Mouse (Mus musculus) hindbrain, embryonic 11.5 days (tissue): Measurements from ENCODE around the gene Mlh3. TPM values are rescaled to one million over a fixed set of nuclear protein-coding genes. Genes with fewer than 3 reads are reported as not detected.

ENCODE experiments used
- ATAC-seq: fragments of 200-750 bp; cut with Nextera tagmentation; 2 replicates; pipeline ENCODE4 v1.8.0; 2017; ENCODE audit warnings: mild to moderate bottlenecking, moderate TSS enrichment, moderate library complexity; ENCODE audit not compliant: low FRiP score
- DNase-seq: peaks from one replicate; pipeline ENCODE4 v3.0.0-alpha.2; 2015; ENCODE audit warnings: low spot score
- H3K27ac ChIP-seq: fragments of 300-500 bp; sonication (generic); 2 replicates; pipeline ENCODE4 v1.5.1; 2014; ENCODE audit warnings: mild to moderate bottlenecking, low read depth, low read length
- H3K27me3 ChIP-seq: fragments of 300-500 bp; sonication (generic); 2 replicates; pipeline ENCODE4 v1.6.1; 2014; ENCODE audit warnings: mild to moderate bottlenecking, low read length, moderate library complexity, mixed read lengths; ENCODE audit not compliant: control insufficient read depth, insufficient read depth
- H3K36me3 ChIP-seq: fragments of 300-500 bp; sonication (generic); 2 replicates; pipeline ENCODE4 v1.6.1; 2014; ENCODE audit warnings: mild to moderate bottlenecking, low read length, moderate library complexity, mixed read lengths; ENCODE audit not compliant: control insufficient read depth, insufficient read depth
- H3K4me1 ChIP-seq: fragments of 300-500 bp; sonication (generic); replicated peaks from 2 replicates; pipeline ENCODE4 v1.6.1; 2014; ENCODE audit warnings: low read length, mixed read lengths; ENCODE audit not compliant: control insufficient read depth, insufficient read depth
- H3K4me2 ChIP-seq: fragments of 300-500 bp; sonication (generic); replicated peaks from 2 replicates; pipeline ENCODE4 v1.6.1; 2014; ENCODE audit warnings: mild to moderate bottlenecking, low read depth, low read length
- H3K4me3 ChIP-seq: fragments of 300-500 bp; sonication (generic); 2 replicates; pipeline ENCODE4 v1.5.1; 2014; ENCODE audit warnings: low read depth, low read length
- H3K9ac ChIP-seq: fragments of 300-500 bp; sonication (generic); 2 replicates; pipeline ENCODE4 v1.6.1; 2014; ENCODE audit warnings: low read depth, low read length
- H3K9me3 ChIP-seq: fragments of 300-500 bp; sonication (generic); 2 replicates; pipeline ENCODE4 v1.6.1; 2016; ENCODE audit warnings: low read length; ENCODE audit not compliant: control insufficient read depth
- WGBS: fragments of 180-500 bp; shearing (Covaris S2); extraction: QIAGEN DNeasy Blood & Tissue Kit; methylation state at CpG from one replicate; pipeline ENCODE4 v1.1.7; 2014; 5-methylcytosine and 5-hydroxymethylcytosine counted together
- polyA plus RNA-seq: library from polyadenylated mRNA; unstranded; fragments of >200 nt; fragmentation: Nextera tagmentation; extraction: Ambion mirVana; gene quantifications from 2 replicates; pipeline ENCODE4 v1.2.1, GENCODE M21; 2014

Gene Mlh3
- polyA plus RNA-seq, 1 experiment from 2014 or later: 8.4 TPM

DNA sequence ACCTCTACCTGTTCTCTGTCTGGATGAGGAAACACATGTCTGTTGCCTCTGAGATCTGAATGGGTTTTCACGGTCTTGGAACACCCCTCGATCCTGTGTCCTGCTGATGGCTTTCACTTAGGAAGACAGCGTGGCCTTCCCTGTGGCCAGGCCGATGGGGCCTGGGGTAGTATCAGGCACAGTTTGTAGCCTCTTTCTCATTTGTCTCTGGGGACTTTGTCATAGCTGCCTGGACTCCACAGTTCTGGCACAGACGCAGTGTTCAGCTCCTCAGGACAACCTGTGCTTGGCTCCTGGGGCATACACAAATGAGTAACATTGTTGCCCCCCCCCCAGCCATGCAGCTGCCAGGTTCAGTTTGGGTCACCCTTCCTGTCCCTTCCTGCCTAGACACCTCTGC lies 75.3 kb downstream of the Mlh3 start:
- DNase-seq (no peak), ATAC-seq (no peak)
- WGBS: 86% methylated on average over 5 of the region's 5 CpGs
- Histone ChIP-seq H3K9me3 (no peaks in the 10 kb centered on the region), H3K9ac (no peak overlapping the region), H3K4me2 (no peak overlapping the region), H3K36me3 (no peaks in the 10 kb centered on the region), H3K4me1 (0 out of 2 replicates have a peak, but pooled peaks cover 2% of the 10 kb centered on the region), H3K27me3 (0 out of 2 replicates have a peak, but pooled peaks cover 2% of the 10 kb centered on the region), H3K4me3 (no peak overlapping the region), H3K27ac (no peak overlapping the region)

- no peak overlapping the region for H3K9ac ChIP-seq
- H3K4me3 ChIP-seq: no peak overlapping the region
- DNase-seq (no peak), ATAC-seq (no peak)
- H3K27ac ChIP-seq: no peak overlapping the region
- H3K4me2 ChIP-seq: no peak overlapping the region
- H3K9me3 ChIP-seq: no peaks in the 10 kb centered on the region
- H3K4me1 ChIP-seq: 0 out of 2 replicates have a peak, but pooled peaks cover 2% of the 10 kb centered on the region
- H3K27me3 ChIP-seq: 0 out of 2 replicates have a peak, but pooled peaks cover 2% of the 10 kb centered on the region
- H3K36me3 ChIP-seq: no peaks in the 10 kb centered on the region
- 82% methylated on average over 4 of the region's 4 CpGs for WGBS
These were observed 75.8 kb downstream of the Mlh3 start for GRCm38 (mm10) chr12:85194623-85195018.

- Histone ChIP-seq H3K4me1 (0 out of 2 replicates have a peak, but pooled peaks cover 2% of the 10 kb centered on the region), H3K9ac (no peak overlapping the region), H3K4me3 (no peak overlapping the region), H3K27ac (no peak overlapping the region), H3K27me3 (no peaks in the 10 kb centered on the region), H3K36me3 (no peaks in the 10 kb centered on the region), H3K4me2 (no peak overlapping the region), H3K9me3 (no peaks in the 10 kb centered on the region)
- ATAC-seq (no peak), DNase-seq (no peak)
- WGBS: 92% methylated on average over 11 of the region's 11 CpGs
These were observed 76.3 kb downstream of the Mlh3 start for GRCm38 (mm10) chr12:85193923-85194622.

- no peaks in the 10 kb centered on the region for H3K27me3 ChIP-seq
- H3K9ac ChIP-seq: no peak overlapping the region
- 75% methylated on average over 10 of the region's 10 CpGs for WGBS
- no peak overlapping the region for H3K27ac ChIP-seq
- no peak overlapping the region for H3K4me2 ChIP-seq
- H3K4me1 ChIP-seq: 0 out of 2 replicates have a peak, but pooled peaks cover 2% of the 10 kb centered on the region
- ATAC-seq (no peak), DNase-seq (no peak)
- no peak overlapping the region for H3K4me3 ChIP-seq
- no peaks in the 10 kb centered on the region for H3K9me3 ChIP-seq
- H3K36me3 ChIP-seq: no peaks in the 10 kb centered on the region
These were observed 77.3 kb downstream of the Mlh3 start for GRCm38 (mm10) chr12:85193146-85193545.

DNA sequence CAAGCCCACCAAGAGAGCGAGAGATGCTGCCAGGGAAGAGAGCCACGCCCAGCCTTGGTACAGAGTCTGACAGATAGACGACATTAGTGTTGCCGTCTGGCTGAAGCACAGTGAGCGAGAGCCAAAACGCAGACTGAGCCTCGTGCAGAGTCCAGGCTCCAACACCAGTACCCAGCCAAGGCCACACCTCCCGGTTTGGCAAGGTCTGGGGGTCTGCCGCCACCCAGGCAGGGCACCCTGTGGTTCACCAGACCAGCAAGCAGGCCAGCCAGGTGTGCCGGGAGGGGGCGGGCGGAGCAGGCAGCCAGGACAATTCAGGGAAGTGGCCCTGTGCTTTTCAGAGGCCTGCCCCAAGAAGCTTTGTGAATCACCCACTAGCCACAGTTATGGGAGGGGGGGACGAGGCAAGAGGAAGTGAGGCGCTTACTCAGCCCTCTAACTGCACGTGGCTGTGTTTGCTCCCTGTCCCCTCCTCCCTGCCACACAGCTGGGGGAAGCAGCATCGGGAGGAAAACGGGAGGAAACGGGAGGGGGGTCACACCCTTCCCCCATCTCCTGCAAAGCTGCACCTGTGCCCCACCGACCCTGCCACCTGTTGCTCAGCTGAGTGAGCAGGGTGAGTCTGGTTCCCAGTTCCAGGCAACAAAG lies 77.8 kb downstream of the Mlh3 start:
- Histone ChIP-seq H3K4me1 (0 out of 2 replicates have a peak, but pooled peaks cover 2% of the 10 kb centered on the region), H3K27me3 (no peaks in the 10 kb centered on the region), H3K4me2 (no peak overlapping the region), H3K36me3 (no peaks in the 10 kb centered on the region), H3K9ac (no peak overlapping the region), H3K9me3 (no peaks in the 10 kb centered on the region), H3K27ac (no peak overlapping the region), H3K4me3 (no peak overlapping the region)
- 34% methylated on average over 19 of the region's 19 CpGs for WGBS
- no peak for ATAC-seq
- no peak for DNase-seq

GRCm38 (mm10) chr12:85190290-85190689 lies 80.1 kb downstream of the Mlh3 start:
- no peak for ATAC-seq
- DNase-seq: no peak
- H3K27ac ChIP-seq: no peak overlapping the region
- no peak overlapping the region for H3K9ac ChIP-seq
- H3K9me3 ChIP-seq: no peaks in the 10 kb centered on the region
- no peak overlapping the region for H3K4me2 ChIP-seq
- no peaks in the 10 kb centered on the region for H3K27me3 ChIP-seq
- no peaks in the 10 kb centered on the region for H3K36me3 ChIP-seq
- 0 out of 2 replicates have a peak, but pooled peaks cover 2% of the 10 kb centered on the region for H3K4me1 ChIP-seq
- no peak overlapping the region for H3K4me3 ChIP-seq
- WGBS: 76% methylated on average over 7 of the region's 7 CpGs

DNA sequence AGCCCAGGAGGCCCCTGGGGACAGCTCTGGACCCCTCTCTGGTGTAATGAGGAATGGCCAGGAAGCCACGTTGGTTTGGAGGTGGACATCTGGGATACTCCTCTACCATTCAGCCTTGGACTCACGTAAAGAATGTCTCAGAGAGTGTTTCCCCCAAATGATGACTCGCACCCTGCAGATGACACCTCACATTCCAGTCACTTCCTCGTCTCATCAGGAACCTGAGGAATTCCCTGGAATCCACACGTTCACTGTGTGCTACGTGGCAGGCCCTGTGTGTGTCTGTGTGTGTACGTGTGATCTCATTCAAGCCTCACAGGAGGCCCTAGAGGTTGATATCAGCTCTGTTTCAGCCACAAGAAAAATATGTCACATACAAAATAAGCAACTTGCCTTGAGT lies 84.0 kb downstream of the Mlh3 start:
- H3K4me2 ChIP-seq: no peak overlapping the region
- peaks cover 8% of the 10 kb centered on the region for H3K4me1 ChIP-seq
- H3K36me3 ChIP-seq: no peaks in the 10 kb centered on the region
- H3K9me3 ChIP-seq: no peaks in the 10 kb centered on the region
- no peak overlapping the region for H3K27ac ChIP-seq
- H3K27me3 ChIP-seq: peaks cover 7% of the 10 kb centered on the region
- no peak overlapping the region for H3K9ac ChIP-seq
- WGBS: 82% methylated on average over 7 of the region's 7 CpGs
- H3K4me3 ChIP-seq: no peak overlapping the region
- DNase-seq (no peak), ATAC-seq (no peak)

GRCm38 (mm10) chr12:85185810-85186209 lies 84.6 kb downstream of the Mlh3 start:
- 70% methylated on average over 8 of the region's 8 CpGs for WGBS
- Histone ChIP-seq H3K27me3 (peaks cover 7% of the 10 kb centered on the region), H3K4me3 (no peak overlapping the region), H3K4me1 (peaks cover 8% of the 10 kb centered on the region), H3K9ac (no peak overlapping the region), H3K27ac (no peak overlapping the region), H3K4me2 (no peak overlapping the region), H3K9me3 (no peaks in the 10 kb centered on the region), H3K36me3 (no peaks in the 10 kb centered on the region)
- DNase-seq (no peak), ATAC-seq (no peak)
